Mouse (Mus musculus): ENCODE results near the gene Impad1. TPM values are rescaled to one million over a fixed set of nuclear protein-coding genes. Genes with fewer than 3 reads are reported as not detected.

The Impad1 gene
- 37.1 and 37.5 TPM in 2 replicates for polyA plus RNA-seq (2015; fragmentation: Nextera tagmentation; extraction: Ambion mirVana)

DNA sequence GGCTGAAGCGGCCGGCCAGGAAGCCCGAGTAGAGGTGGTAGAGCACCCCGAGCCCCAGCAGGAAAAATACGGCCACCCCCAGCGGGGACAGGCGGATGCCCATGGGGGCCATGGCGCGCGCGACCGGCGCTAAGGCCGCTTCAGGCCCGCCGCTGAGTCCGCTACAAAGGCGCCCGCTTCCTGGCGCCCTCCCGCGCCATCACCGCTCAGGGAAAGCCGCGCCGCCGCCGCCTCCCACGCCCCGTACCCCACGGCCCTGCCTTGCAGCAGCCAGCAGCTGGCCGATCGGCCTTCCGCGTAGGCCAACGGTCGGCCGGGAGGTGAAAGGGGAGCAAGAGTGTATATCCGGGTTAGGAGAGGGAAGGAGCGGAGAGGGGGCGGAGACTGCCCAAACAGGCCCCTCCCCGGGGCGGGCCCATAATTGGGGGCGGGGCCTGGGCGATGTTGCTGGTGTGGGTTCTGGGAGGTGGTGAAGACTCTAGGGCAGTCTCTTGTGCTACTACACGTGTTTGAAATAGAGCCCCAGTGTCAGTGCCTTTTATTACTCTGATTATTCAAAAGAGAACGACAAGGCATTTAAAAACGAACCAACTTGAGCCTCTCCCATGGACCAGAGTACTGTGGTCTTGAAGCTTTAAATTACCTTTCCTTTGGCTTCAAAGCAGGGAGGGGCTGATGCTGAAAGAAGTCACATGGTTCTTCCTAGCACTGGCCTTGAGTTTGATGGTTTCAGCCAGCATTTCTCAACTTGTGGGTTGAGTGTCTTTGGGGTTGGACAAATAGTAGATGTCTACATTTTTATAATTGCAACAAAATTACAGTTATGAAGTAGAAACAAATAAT is at the start of gene Impad1:
TSS of gene Impad1 (minus strand) at position 364 of the 843 bp plus-strand sequence.
- WGBS = under 1% methylated on average over 48 of the region's 48 CpGs
- ATAC-seq (ENCODE audit: borderline replicate concordance, extremely low read depth, low FRiP score, low TSS enrichment) = peak; percentile 95

DNA sequence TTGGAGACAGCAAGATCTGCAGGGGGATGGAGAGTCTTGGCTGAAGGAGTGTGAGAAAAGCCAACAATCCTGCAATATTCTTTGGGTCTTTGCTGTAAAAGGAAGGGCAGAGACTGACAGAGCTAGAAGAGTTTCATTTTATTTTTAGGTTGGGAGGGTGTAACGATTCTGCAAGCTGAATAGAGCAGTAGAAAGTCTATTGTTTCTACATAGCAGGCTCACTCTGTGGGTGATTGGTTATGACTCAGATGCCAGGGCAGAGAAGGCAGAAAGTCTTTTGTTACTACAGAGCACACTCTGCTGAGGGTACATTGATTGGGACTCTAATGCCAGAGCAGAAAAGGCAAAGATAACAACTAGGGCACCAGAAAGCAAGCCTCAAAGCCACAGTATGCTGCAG is 47.0 kb upstream of the Impad1 start:
- Histone ChIP-seq H3K4me1 (no peaks in the 10 kb centered on the region), H3K27ac (no peak overlapping the region), H3K4me3 (no peak overlapping the region), H3K36me3 (no peaks in the 10 kb centered on the region), H3K9ac (no peak overlapping the region), H3K9me3 (no peaks in the 10 kb centered on the region), H3K4me2 (no peak overlapping the region), H3K27me3 (no peaks in the 10 kb centered on the region)
- no peak for ATAC-seq (ENCODE audit: borderline replicate concordance, extremely low read depth, low FRiP score, low TSS enrichment)
- 56% methylated on average over 1 of the region's 1 CpGs for WGBS

More for the DNA sequence above, at the start of gene Impad1:
- peaks cover 10% of the 10 kb centered on the region for H3K4me1 ChIP-seq
- H3K4me3 ChIP-seq = peak within 1 kb of the TSS; percentile 97
- H3K27me3 ChIP-seq = no peaks in the 10 kb centered on the region
- H3K9me3 ChIP-seq = no peaks in the 10 kb centered on the region
- H3K36me3 ChIP-seq = 0 out of 2 replicates have a peak, but pooled peaks cover 3% of the 10 kb centered on the region
- peak within 1 kb of the TSS; percentile 62 for H3K4me2 ChIP-seq
- H3K9ac ChIP-seq = peak within 1 kb of the TSS; percentile 92
- peak within 1 kb of the TSS; percentile 88 for H3K27ac ChIP-seq

DNA sequence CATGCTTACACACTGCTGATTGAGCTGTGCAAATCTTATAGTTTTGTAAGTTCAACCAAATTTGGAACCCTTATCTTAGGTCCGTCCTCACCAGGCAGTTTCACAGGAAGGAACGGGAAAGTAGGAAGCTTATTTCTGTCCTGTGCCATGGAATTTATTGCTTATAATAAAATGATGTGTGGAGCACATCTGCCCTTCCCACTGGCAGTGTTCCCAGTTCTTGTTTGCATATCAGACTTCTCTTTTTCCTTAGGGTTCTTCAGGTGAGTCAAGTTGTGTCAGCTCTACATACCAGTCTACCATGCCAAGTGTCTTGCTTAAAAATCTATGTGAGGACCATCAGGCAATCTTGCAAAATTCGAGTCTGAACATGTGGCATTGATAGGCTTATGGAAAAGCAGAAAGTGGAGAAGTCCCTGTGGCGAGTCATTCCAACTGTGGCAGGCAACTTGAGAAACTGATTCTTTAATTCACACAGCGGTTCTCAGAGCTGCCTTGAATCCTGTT is 40.7 kb upstream of the Impad1 start:
- Histone ChIP-seq H3K27me3 (no peaks in the 10 kb centered on the region), H3K9me3 (no peaks in the 10 kb centered on the region), H3K4me1 (no peaks in the 10 kb centered on the region), H3K4me3 (no peak overlapping the region), H3K27ac (no peak overlapping the region), H3K9ac (no peak overlapping the region), H3K4me2 (no peak overlapping the region), H3K36me3 (no peaks in the 10 kb centered on the region)
- no peak for ATAC-seq (ENCODE audit: borderline replicate concordance, extremely low read depth, low FRiP score, low TSS enrichment)
- 51% methylated on average over 5 of the region's 5 CpGs for WGBS

DNA sequence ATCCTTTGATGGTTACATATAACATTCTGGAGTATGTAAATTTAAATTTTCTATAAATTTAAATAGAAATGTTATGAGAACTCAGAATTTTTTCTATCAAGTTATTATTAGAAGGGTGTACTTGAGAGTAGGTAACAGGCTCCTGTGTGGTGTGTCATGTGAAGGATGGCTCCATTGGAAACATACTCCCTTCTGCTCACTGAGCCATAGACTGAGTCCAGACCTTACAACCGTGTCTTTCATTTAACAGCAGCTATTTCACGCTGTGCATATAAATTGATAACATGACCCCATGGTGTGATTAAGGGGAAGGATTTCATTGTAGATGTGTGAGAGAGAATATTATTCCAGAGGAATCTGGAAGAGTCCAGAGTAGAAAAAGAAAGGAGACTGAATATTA is 35.0 kb upstream of the Impad1 start:
- Histone ChIP-seq H3K9me3 (no peaks in the 10 kb centered on the region), H3K27me3 (no peaks in the 10 kb centered on the region), H3K4me3 (no peak overlapping the region), H3K4me1 (no peaks in the 10 kb centered on the region), H3K36me3 (no peaks in the 10 kb centered on the region), H3K27ac (no peak overlapping the region), H3K4me2 (no peak overlapping the region), H3K9ac (no peak overlapping the region)
- 61% methylated on average over 2 of the region's 2 CpGs for WGBS
- ATAC-seq (ENCODE audit: borderline replicate concordance, extremely low read depth, low FRiP score, low TSS enrichment) = no peak

DNA sequence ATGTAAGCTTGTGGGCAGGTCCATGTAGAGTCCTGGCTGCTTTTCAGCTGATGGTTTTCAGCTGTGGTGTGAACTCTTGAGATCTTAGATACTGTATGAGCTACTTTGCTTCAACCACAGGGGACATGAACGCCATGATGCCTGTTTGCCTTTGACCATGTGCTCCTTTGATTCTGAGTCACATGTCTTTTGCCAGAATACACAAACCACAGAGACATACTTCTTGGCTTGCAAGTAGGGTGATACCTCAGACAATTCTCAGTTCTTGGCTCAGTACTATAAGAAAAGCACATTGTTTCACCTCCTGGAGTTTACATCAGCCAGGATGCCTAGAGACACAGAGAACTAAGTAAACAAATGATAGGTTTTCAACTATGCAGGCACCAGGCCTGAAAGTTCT is 29.0 kb upstream of the Impad1 start:
- no peaks in the 10 kb centered on the region for H3K27me3 ChIP-seq
- ATAC-seq (ENCODE audit: borderline replicate concordance, extremely low read depth, low FRiP score, low TSS enrichment) = no peak
- H3K4me3 ChIP-seq = no peak overlapping the region
- no peaks in the 10 kb centered on the region for H3K9me3 ChIP-seq
- no peaks in the 10 kb centered on the region for H3K36me3 ChIP-seq
- H3K27ac ChIP-seq = no peak overlapping the region
- H3K4me2 ChIP-seq = no peak overlapping the region
- no peaks in the 10 kb centered on the region for H3K4me1 ChIP-seq
- H3K9ac ChIP-seq = no peak overlapping the region
- WGBS = 61% methylated on average over 1 of the region's 1 CpGs

DNA sequence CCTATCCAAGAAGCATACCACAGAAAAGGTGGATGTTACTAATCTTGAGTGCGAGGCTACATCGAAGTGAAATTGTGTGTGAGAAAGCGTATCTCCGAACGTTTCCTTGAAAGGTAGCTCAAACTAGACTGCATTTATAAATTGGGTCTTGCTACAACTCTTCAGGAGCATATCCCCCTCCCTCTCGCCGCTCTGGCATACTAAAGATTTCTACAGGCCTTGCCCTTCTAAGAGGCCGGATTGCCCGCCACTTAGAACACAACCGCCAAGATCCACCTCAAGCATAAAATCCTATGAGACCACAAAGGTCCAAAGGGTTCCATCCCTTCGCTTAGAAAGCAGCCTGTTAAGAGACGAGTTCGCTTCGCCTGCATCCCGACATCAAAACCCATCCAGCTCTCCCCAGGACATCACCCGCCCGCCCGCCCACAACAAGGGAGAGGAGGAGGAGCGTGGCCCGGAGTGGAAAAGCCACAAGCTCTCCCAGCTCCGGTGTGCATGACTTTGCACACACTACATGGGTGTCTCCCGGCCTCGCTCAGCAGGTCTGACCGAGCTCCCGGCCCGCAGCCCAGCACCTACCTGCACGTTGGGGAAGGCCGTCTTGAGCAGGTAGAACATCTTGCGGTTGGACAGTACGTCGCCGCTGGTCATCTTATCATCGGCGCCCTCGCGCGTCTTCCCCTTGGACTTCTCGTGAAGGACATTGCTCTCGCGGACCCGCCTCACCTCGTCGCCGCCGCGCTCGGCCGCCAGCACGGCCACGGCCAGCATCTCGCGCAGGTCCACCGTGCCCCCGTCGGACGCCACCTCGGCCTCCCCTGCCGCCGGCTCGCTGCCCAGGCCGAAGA is 789 bp downstream of the Impad1 start:
- Histone ChIP-seq H3K4me3 (peak overlapping the region; percentile 97), H3K9me3 (no peaks in the 10 kb centered on the region), H3K27me3 (no peaks in the 10 kb centered on the region), H3K9ac (peak overlapping the region; percentile 92), H3K36me3 (peaks cover 6% of the 10 kb centered on the region; the same call in 1 of the 2 replicates), H3K4me1 (peaks cover 10% of the 10 kb centered on the region), H3K27ac (peak overlapping the region; percentile 88), H3K4me2 (peak overlapping the region; percentile 62)
- WGBS = 1% methylated on average over 61 of the region's 61 CpGs
- ATAC-seq (ENCODE audit: borderline replicate concordance, extremely low read depth, low FRiP score, low TSS enrichment) = peak; percentile 77

DNA sequence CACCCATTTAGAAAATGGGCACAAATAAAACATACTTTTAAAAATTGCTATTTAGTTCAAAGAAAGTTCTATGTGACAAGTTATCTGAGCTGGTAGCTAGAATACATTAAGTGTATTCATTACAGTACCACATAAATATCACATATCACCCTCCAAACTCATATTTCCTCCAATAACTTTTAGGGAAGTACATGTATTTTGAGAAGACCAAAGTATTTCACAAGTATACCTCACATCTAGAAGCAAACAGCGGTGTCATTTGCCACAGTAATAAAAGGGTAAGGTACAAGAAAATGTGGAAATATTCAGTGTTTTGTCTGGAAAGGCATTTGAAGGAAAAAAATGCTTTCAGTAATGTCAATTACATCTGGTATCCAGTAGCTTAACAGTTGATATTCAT is 2.0 kb downstream of the Impad1 start:
- no peaks in the 10 kb centered on the region for H3K9me3 ChIP-seq
- H3K9ac ChIP-seq = no peak overlapping the region
- no peaks in the 10 kb centered on the region for H3K27me3 ChIP-seq
- peak overlapping the region; percentile 62; the same call in 1 of the 2 replicates for H3K4me2 ChIP-seq
- peaks cover 7% of the 10 kb centered on the region; the same call in 1 of the 2 replicates for H3K36me3 ChIP-seq
- peaks cover 10% of the 10 kb centered on the region for H3K4me1 ChIP-seq
- H3K27ac ChIP-seq = no peak overlapping the region
- 85% methylated on average over 1 of the region's 1 CpGs for WGBS
- H3K4me3 ChIP-seq = peak overlapping the region; percentile 97
- ATAC-seq (ENCODE audit: borderline replicate concordance, extremely low read depth, low FRiP score, low TSS enrichment) = no peak

DNA sequence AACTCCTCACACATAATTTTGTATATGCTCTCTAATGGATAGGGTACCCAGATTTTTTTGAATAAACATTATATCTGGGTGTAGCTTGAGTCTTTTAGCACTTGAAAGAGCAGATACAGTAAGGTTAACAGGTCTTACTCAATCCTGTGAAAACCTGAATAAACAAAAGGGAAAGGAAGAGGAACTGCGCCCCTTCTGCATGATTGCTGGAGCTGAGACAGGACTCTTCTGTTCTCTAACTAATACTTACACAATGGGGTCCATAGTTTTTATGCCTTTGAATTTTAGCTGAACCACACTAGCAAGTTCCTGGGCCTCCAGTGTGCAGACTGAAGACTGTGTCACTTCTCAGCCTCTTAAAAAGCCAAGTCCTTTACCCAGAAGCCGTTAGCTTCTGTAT is 8.0 kb downstream of the Impad1 start:
- Histone ChIP-seq H3K9ac (no peak overlapping the region), H3K4me1 (no peaks in the 10 kb centered on the region), H3K4me3 (no peak overlapping the region), H3K27me3 (no peaks in the 10 kb centered on the region), H3K27ac (no peak overlapping the region), H3K36me3 (peaks cover 19% of the 10 kb centered on the region), H3K9me3 (no peaks in the 10 kb centered on the region), H3K4me2 (no peak overlapping the region)
- ATAC-seq (ENCODE audit: borderline replicate concordance, extremely low read depth, low FRiP score, low TSS enrichment) = no peak
- 64% methylated on average over 2 of the region's 2 CpGs for WGBS

DNA sequence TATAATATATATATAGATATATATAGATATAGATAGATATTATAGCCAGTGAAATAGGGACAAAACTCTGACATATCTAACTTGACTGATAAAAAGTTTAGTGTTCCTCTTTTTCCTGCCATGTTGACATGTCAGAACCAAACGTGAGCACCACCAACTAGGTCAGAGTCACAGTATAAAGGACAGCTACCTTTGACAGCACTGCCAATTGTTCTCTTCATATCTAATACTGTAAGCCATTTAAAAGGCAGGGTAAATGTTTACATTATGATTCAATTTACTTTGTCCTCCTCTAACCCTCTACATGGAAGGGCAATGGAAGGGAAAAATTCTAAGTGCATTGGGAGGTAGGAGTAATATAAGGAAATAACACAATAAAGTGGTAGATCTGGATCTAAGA is 8.8 kb downstream of the Impad1 start:
- H3K9me3 ChIP-seq = no peaks in the 10 kb centered on the region
- no peak overlapping the region for H3K4me3 ChIP-seq
- no peak overlapping the region for H3K4me2 ChIP-seq
- H3K9ac ChIP-seq = no peak overlapping the region
- whole genome bisulfite sequencing = 42% methylated on average over 1 of the region's 1 CpGs
- H3K4me1 ChIP-seq = no peaks in the 10 kb centered on the region
- H3K36me3 ChIP-seq = peaks cover 17% of the 10 kb centered on the region
- H3K27ac ChIP-seq = no peak overlapping the region
- no peaks in the 10 kb centered on the region for H3K27me3 ChIP-seq
- no peak for ATAC-seq (ENCODE audit: borderline replicate concordance, extremely low read depth, low FRiP score, low TSS enrichment)

DNA sequence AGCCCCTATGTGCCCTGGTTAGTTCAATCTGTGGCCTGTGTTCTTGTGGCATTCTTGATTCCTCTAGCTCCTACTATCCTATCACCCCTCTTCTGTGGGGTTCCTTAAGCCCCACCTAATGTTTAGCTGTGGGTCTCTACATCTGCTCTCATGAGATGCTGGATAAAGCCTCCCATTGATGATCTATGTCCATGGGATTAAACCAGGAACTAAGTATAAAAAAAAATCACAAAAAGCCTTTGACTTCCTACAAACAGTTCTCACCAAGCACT is 9.5 kb downstream of the Impad1 start:
- Histone ChIP-seq H3K9me3 (no peaks in the 10 kb centered on the region), H3K4me2 (no peak overlapping the region), H3K27me3 (no peaks in the 10 kb centered on the region), H3K27ac (no peak overlapping the region), H3K4me1 (no peaks in the 10 kb centered on the region), H3K36me3 (peaks cover 17% of the 10 kb centered on the region), H3K9ac (no peak overlapping the region), H3K4me3 (no peak overlapping the region)
- ATAC-seq (ENCODE audit: borderline replicate concordance, extremely low read depth, low FRiP score, low TSS enrichment) = no peak

DNA sequence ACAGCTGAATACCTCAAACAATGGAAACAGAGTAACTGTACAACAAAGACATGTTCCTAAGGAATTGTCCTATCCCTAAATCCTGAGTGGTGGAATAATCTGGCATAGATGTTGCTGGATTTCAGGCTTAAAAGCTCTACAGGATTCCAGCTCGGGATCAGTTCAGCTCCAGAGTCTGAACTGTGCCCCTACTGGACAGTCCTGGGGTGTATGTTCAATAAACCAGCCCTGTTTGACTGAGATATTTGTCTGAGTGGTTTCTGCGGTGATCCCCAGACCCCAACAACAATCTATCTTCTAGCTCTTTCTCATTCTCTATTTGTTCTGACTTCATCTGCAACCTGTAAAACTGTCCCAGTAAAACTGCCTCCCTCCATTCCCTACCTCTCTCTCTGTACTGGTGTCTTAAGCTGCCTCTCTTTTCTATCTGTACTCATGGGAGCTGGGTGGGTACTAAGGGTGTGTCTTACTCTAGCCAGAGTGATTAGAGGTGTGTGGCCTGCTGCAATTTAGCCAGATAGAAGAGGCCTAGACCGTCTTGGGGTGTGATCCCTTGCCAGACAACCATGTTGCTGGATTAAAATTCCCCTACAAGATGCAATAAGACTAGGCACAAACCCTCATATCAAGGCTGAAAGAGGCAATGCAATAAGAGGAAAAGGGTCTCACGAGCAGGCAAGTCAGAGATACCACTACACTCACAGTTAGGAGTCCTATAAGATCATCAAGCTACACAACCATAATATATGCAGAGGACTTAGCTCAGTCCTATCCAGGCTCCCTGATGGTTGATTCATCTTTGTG is 10.1 kb downstream of the Impad1 start:
- Histone ChIP-seq H3K4me3 (no peak overlapping the region), H3K27ac (no peak overlapping the region), H3K4me1 (no peaks in the 10 kb centered on the region), H3K9ac (no peak overlapping the region), H3K27me3 (no peaks in the 10 kb centered on the region), H3K4me2 (no peak overlapping the region), H3K9me3 (no peaks in the 10 kb centered on the region), H3K36me3 (peaks cover 17% of the 10 kb centered on the region)
- WGBS = 100% methylated on average over 4 of the region's 4 CpGs
- ATAC-seq (ENCODE audit: borderline replicate concordance, extremely low read depth, low FRiP score, low TSS enrichment) = no peak

Data from lung, embryonic 15.5 days (tissue).